Mouse (Mus musculus) testis, adult 2 months (tissue): Measurements from ENCODE around the gene Mbtd1. TPM values are rescaled to one million over a fixed set of nuclear protein-coding genes. Genes with fewer than 3 reads are reported as not detected.
"Not testable (repeated sequence)": the region's sequence is repeated elsewhere in the genome, so short reads cannot be mapped to it uniquely, and the experiment has no call there.

ENCODE experiments used
- H3K27ac ChIP-seq: fragments of 200-500 bp; 2 replicates; pipeline ENCODE4 v1.5.1; 2012; ENCODE audit warnings: low read depth, low read length; ENCODE audit not compliant: control insufficient read depth, insufficient read depth
- H3K27me3 ChIP-seq: fragments of 200-500 bp; 2 replicates; pipeline ENCODE4 v1.6.1; 2012; ENCODE audit warnings: mild to moderate bottlenecking, low read length, moderate library complexity; ENCODE audit not compliant: control insufficient read depth, insufficient read depth
- H3K36me3 ChIP-seq: fragments of 200-500 bp; 2 replicates; pipeline ENCODE4 v1.6.1; 2012; ENCODE audit warnings: mild to moderate bottlenecking, low read length; ENCODE audit not compliant: control insufficient read depth, insufficient read depth
- H3K4me1 ChIP-seq: fragments of 200-500 bp; 2 replicates; pipeline ENCODE4 v1.6.1; 2012; ENCODE audit warnings: low read length; ENCODE audit not compliant: control insufficient read depth, insufficient read depth
- H3K4me3 ChIP-seq: fragments of 200-500 bp; 2 replicates; pipeline ENCODE4 v1.5.1; 2012; ENCODE audit warnings: low read depth, mild to moderate bottlenecking, low read length, moderate library complexity, mixed read lengths; ENCODE audit not compliant: control insufficient read depth
- CTCF ChIP-seq: fragments of 200-500 bp; IDR thresholded peaks from 2 replicates; pipeline ENCODE4 v1.5.1; 2012; ENCODE audit warnings: low read depth, mild to moderate bottlenecking, inconsistent platforms, low read length, moderate library complexity; ENCODE audit not compliant: control insufficient read depth, insufficient read depth, insufficient replicate concordance
- POLR2A ChIP-seq: fragments of 200-500 bp; IDR thresholded peaks from 2 replicates; pipeline ENCODE4 v1.6.1; 2012; ENCODE audit warnings: low read depth, mild to moderate bottlenecking, inconsistent platforms, low read length, moderate library complexity; ENCODE audit not compliant: control insufficient read depth
- polyA plus RNA-seq: library from polyadenylated mRNA; depleted of rRNA; stranded (reverse); fragments of >200 nt; gene quantifications from 2 replicates; pipeline ENCODE4 v1.2.3, GENCODE M21; 2012

Mbtd1 gene
- polyA plus RNA-seq, 1 experiment: 20.4 TPM

- Histone ChIP-seq H3K27ac (no peak overlapping the region), H3K36me3 (no peaks in the 10 kb centered on the region; the same call in 1 of the 2 replicates), H3K4me1 (no peaks in the 10 kb centered on the region), H3K27me3 (no peaks in the 10 kb centered on the region), H3K4me3 (no peak overlapping the region)
- no peak for TF ChIP-seq CTCF
- no peak for TF ChIP-seq POLR2A
Measured at GRCm38 (mm10) chr11:93907839-93908238, 22.2 kb downstream of the Mbtd1 start.

GRCm38 (mm10) chr11:93908829-93909228 lies 23.2 kb downstream of the Mbtd1 start:
- Histone ChIP-seq H3K27ac (no peak overlapping the region), H3K36me3 (no peaks in the 10 kb centered on the region; the same call in 1 of the 2 replicates), H3K27me3 (no peaks in the 10 kb centered on the region), H3K4me1 (no peaks in the 10 kb centered on the region), H3K4me3 (no peak overlapping the region)
- TF ChIP-seq POLR2A (no peak), CTCF (no peak)

- Histone ChIP-seq H3K4me1 (no peaks in the 10 kb centered on the region), H3K27me3 (no peaks in the 10 kb centered on the region), H3K27ac (no peak overlapping the region), H3K36me3 (no peaks in the 10 kb centered on the region; the same call in 1 of the 2 replicates), H3K4me3 (no peak overlapping the region; the same call in 1 of the 2 replicates)
- TF ChIP-seq CTCF: no peak
- TF ChIP-seq POLR2A: no peak
Measured at GRCm38 (mm10) chr11:93911603-93912002, 26.0 kb downstream of the Mbtd1 start.

DNA sequence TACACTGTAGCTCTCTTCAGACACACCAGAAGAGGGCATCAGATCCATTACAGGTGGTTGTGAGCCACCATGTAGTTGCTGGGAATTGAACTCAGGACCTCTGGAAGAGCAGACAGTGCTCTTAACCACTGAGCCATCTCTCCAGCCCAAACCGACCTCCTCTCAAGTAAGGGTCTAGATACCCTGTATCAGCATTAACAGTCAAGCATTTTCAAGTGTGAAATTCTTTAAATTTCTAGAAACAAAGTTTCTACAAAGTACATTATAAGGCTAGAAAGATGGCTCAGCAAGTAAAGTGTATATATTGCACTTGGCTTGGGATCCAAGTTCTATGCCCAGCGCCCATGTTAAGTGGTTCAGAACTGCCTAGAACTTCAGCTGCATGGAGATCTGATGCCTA lies 29.4 kb downstream of the Mbtd1 start:
- H3K4me1 ChIP-seq, H3K27me3 ChIP-seq, H3K27ac ChIP-seq, H3K4me3 ChIP-seq, H3K36me3 ChIP-seq: not testable (repeated sequence)

- Histone ChIP-seq H3K27ac (no peak overlapping the region), H3K36me3 (peaks cover 1% of the 10 kb centered on the region), H3K4me3 (no peak overlapping the region), H3K27me3 (no peaks in the 10 kb centered on the region), H3K4me1 (no peaks in the 10 kb centered on the region)
- TF ChIP-seq CTCF (no peak), POLR2A (no peak)
Measured at GRCm38 (mm10) chr11:93929106-93929505, 43.5 kb downstream of the Mbtd1 start.

GRCm38 (mm10) chr11:93940906-93941305 lies 55.3 kb downstream of the Mbtd1 start:
- no peak overlapping the region for H3K4me3 ChIP-seq
- peaks cover 1% of the 10 kb centered on the region for H3K36me3 ChIP-seq
- no peak for TF ChIP-seq POLR2A
- TF ChIP-seq CTCF: no peak
- H3K27me3 ChIP-seq: no peaks in the 10 kb centered on the region
- H3K27ac ChIP-seq: no peak overlapping the region
- no peaks in the 10 kb centered on the region for H3K4me1 ChIP-seq

GRCm38 (mm10) chr11:93944986-93945385 lies 59.3 kb downstream of the Mbtd1 start:
- H3K36me3 ChIP-seq: no peaks in the 10 kb centered on the region; the same call in none of the 2 replicates
- H3K27me3 ChIP-seq: no peaks in the 10 kb centered on the region
- no peaks in the 10 kb centered on the region for H3K4me1 ChIP-seq
- TF ChIP-seq CTCF (no peak), POLR2A (no peak)
- H3K4me3 ChIP-seq: no peak overlapping the region
- H3K27ac ChIP-seq: no peak overlapping the region

- Histone ChIP-seq H3K27me3 (no peaks in the 10 kb centered on the region), H3K4me3 (no peak overlapping the region), H3K4me1 (no peaks in the 10 kb centered on the region), H3K36me3 (no peaks in the 10 kb centered on the region), H3K27ac (no peak overlapping the region)
- no peak for TF ChIP-seq POLR2A
- TF ChIP-seq CTCF: no peak
Measured at GRCm38 (mm10) chr11:93948887-93949567, 63.4 kb downstream of the Mbtd1 start.
